Mouse (Mus musculus): ENCODE measurements around the gene Dnm3. TPM values are rescaled to one million over a fixed set of nuclear protein-coding genes. Genes with fewer than 3 reads are reported as not detected.

The Dnm3 gene
- polyA plus RNA-seq, 1 experiment from 2014 or later, result 3.3 TPM

GRCm38 (mm10) chr1:162238646-162239045, 239.2 kb downstream of the Dnm3 start:
- no peak overlapping the region for H3K9ac ChIP-seq (ENCODE audit: low read depth, low read length)
- no peaks in the 10 kb centered on the region for H3K4me1 ChIP-seq (replicated peaks; ENCODE audit: control insufficient read depth, insufficient read depth, low read length)
- H3K9me3 ChIP-seq (ENCODE audit: control insufficient read depth, low read length), result no peaks in the 10 kb centered on the region
- no peak for ATAC-seq (replicated peaks; ENCODE audit: low FRiP score)
- no peak for DNase-seq (ENCODE audit: low spot score)
- H3K4me2 ChIP-seq, result no peak overlapping the region
- H3K27ac ChIP-seq (ENCODE audit: low read depth, low read length), result no peak overlapping the region
- H3K36me3 ChIP-seq (ENCODE audit: control insufficient read depth, insufficient read depth, low read length), result no peaks in the 10 kb centered on the region
- no peaks in the 10 kb centered on the region for H3K27me3 ChIP-seq (replicated peaks; ENCODE audit: control insufficient read depth, insufficient read depth, low read length)
- H3K4me3 ChIP-seq (ENCODE audit: low read depth, low read length), result no peak overlapping the region
- WGBS, result 48% methylated on average over 3 of the region's 3 CpGs

GRCm38 (mm10) chr1:162236624-162237159, 241.1 kb downstream of the Dnm3 start:
- Histone ChIP-seq H3K4me3 (ENCODE audit: low read depth, low read length) (no peak overlapping the region), H3K4me2 (no peak overlapping the region), H3K27ac (ENCODE audit: low read depth, low read length) (no peak overlapping the region), H3K9me3 (ENCODE audit: control insufficient read depth, low read length) (no peaks in the 10 kb centered on the region), H3K4me1 (replicated peaks; ENCODE audit: control insufficient read depth, insufficient read depth, low read length) (no peaks in the 10 kb centered on the region), H3K36me3 (ENCODE audit: control insufficient read depth, insufficient read depth, low read length) (no peaks in the 10 kb centered on the region), H3K27me3 (replicated peaks; ENCODE audit: control insufficient read depth, insufficient read depth, low read length) (no peaks in the 10 kb centered on the region), H3K9ac (ENCODE audit: low read depth, low read length) (no peak overlapping the region)
- ATAC-seq (replicated peaks; ENCODE audit: low FRiP score) (no peak), DNase-seq (ENCODE audit: low spot score) (no peak)
- WGBS, result 82% methylated on average over 7 of the region's 7 CpGs

GRCm38 (mm10) chr1:162225621-162226147, 252.2 kb downstream of the Dnm3 start:
- Histone ChIP-seq H3K36me3 (ENCODE audit: control insufficient read depth, insufficient read depth, low read length) (no peaks in the 10 kb centered on the region), H3K27me3 (replicated peaks; ENCODE audit: control insufficient read depth, insufficient read depth, low read length) (no peaks in the 10 kb centered on the region), H3K9me3 (ENCODE audit: control insufficient read depth, low read length) (no peaks in the 10 kb centered on the region), H3K9ac (ENCODE audit: low read depth, low read length) (no peak overlapping the region), H3K4me3 (ENCODE audit: low read depth, low read length) (no peak overlapping the region), H3K27ac (ENCODE audit: low read depth, low read length) (0 out of 2 replicates have a peak overlapping the region, but pooled peaks have one; percentile 21), H3K4me1 (replicated peaks; ENCODE audit: control insufficient read depth, insufficient read depth, low read length) (0 out of 2 replicates have a peak, but pooled peaks cover 2% of the 10 kb centered on the region), H3K4me2 (no peak overlapping the region)
- DNase-seq (ENCODE audit: low spot score) (no peak), ATAC-seq (replicated peaks; ENCODE audit: low FRiP score) (no peak)
- 65% methylated on average over 7 of the region's 7 CpGs for WGBS

DNA sequence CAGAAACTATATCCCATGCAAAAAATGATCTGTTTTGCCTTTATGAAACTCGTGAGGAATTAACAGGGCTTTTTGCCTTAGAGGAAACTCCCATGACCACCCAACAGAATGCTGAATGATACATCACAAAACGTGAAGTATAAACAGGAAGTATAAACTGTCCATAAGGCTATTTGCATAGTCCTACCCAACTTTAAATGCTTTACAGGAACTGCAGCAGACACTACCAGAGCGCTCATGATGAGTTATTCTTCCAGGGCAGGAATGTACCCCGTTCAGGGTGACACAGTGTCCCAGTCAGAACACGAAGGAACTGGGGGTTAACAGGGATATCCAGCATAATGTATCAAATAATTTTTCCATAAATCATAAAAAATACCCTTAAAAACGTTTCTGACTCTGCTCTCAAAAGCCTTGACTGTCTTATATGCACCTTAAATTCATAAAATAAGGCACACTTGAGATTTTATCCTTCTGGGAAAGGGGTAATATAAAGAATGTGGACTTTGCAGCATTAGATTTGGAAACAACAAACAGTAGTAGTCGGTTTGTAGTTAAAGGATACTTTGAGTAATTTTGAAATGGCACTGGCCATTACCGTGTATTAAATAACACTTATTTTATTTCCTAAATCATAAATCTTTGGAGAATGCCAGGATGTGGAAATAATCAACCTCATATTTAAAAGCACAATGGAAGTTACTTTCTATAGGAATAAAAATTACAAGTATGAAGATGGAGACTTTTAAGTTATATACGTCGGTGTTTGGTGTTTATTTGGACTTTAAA, 252.8 kb downstream of the Dnm3 start:
- Histone ChIP-seq H3K4me2 (no peak overlapping the region), H3K36me3 (ENCODE audit: control insufficient read depth, insufficient read depth, low read length) (no peaks in the 10 kb centered on the region), H3K4me3 (ENCODE audit: low read depth, low read length) (no peak overlapping the region), H3K9me3 (ENCODE audit: control insufficient read depth, low read length) (no peaks in the 10 kb centered on the region), H3K9ac (ENCODE audit: low read depth, low read length) (no peak overlapping the region), H3K4me1 (replicated peaks; ENCODE audit: control insufficient read depth, insufficient read depth, low read length) (0 out of 2 replicates have a peak, but pooled peaks cover 2% of the 10 kb centered on the region), H3K27me3 (replicated peaks; ENCODE audit: control insufficient read depth, insufficient read depth, low read length) (no peaks in the 10 kb centered on the region), H3K27ac (ENCODE audit: low read depth, low read length) (no peak overlapping the region)
- ATAC-seq (replicated peaks; ENCODE audit: low FRiP score), result no peak
- 63% methylated on average over 10 of the region's 10 CpGs for WGBS
- no peak for DNase-seq (ENCODE audit: low spot score)

DNA sequence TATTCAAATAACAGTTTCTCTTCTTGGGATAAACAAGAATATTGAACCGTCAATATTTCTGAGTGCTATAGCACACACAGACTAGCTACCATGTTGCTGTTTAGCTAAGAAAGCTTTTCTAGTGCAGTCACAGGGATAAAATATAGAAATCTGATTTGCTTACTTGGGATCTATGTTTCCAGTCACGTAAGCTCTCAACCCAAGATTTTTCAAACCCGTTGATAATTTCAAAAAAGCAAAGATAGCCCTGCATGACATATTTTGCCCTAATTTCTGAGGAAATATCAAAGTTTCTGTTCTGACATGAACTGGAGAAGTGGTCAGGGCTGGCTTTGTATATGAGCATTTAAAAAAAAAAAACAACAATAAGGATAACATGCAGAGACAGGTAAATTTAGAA, 253.8 kb downstream of the Dnm3 start:
- Histone ChIP-seq H3K4me1 (replicated peaks; ENCODE audit: control insufficient read depth, insufficient read depth, low read length) (0 out of 2 replicates have a peak, but pooled peaks cover 2% of the 10 kb centered on the region), H3K27me3 (replicated peaks; ENCODE audit: control insufficient read depth, insufficient read depth, low read length) (no peaks in the 10 kb centered on the region), H3K9ac (ENCODE audit: low read depth, low read length) (no peak overlapping the region), H3K4me3 (ENCODE audit: low read depth, low read length) (no peak overlapping the region), H3K27ac (ENCODE audit: low read depth, low read length) (no peak overlapping the region), H3K36me3 (ENCODE audit: control insufficient read depth, insufficient read depth, low read length) (no peaks in the 10 kb centered on the region), H3K4me2 (no peak overlapping the region), H3K9me3 (ENCODE audit: control insufficient read depth, low read length) (no peaks in the 10 kb centered on the region)
- DNase-seq (ENCODE audit: low spot score) (no peak), ATAC-seq (replicated peaks; ENCODE audit: low FRiP score) (no peak)
- WGBS, result 82% methylated on average over 3 of the region's 3 CpGs

DNA sequence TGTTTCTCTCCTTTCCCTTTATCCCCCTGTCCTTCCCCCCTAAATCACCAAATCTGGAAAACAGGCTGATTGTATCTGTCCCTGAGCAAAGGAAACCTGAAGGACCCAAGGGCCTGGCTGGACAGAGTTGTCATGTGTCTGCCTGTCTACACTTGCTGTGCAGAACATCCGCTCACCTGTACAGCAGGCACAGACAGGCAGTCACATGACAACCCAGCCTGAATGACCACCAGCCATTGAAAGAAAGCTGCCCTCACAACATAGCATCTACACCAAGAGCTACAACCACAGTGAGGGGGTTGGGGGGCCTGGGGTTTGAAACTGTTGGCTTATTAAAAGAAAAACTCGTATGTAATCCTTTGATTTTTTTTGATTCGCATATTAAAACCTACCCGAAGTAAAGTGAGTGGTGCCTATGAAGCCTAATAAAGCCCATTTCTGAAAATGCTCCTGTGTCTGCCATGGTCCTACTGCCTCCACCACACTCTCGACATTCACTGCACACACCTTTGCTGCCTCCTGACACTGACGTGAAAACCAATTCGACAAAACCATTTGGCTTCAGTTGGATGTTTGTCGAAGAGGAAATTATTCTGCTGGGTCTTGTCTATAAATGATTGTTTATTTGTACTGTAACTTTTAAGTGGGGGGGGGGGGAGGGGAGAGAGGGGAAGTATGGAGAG, 254.4 kb downstream of the Dnm3 start:
- Histone ChIP-seq H3K4me2 (no peak overlapping the region), H3K4me1 (replicated peaks; ENCODE audit: control insufficient read depth, insufficient read depth, low read length) (0 out of 2 replicates have a peak, but pooled peaks cover 2% of the 10 kb centered on the region), H3K27me3 (replicated peaks; ENCODE audit: control insufficient read depth, insufficient read depth, low read length) (no peaks in the 10 kb centered on the region), H3K9ac (ENCODE audit: low read depth, low read length) (no peak overlapping the region), H3K27ac (ENCODE audit: low read depth, low read length) (no peak overlapping the region), H3K36me3 (ENCODE audit: control insufficient read depth, insufficient read depth, low read length) (no peaks in the 10 kb centered on the region), H3K9me3 (ENCODE audit: control insufficient read depth, low read length) (no peaks in the 10 kb centered on the region), H3K4me3 (ENCODE audit: low read depth, low read length) (no peak overlapping the region)
- ATAC-seq (replicated peaks; ENCODE audit: low FRiP score) (no peak), DNase-seq (ENCODE audit: low spot score) (no peak)
- 81% methylated on average over 8 of the region's 8 CpGs for WGBS

GRCm38 (mm10) chr1:162222353-162222752, 255.5 kb downstream of the Dnm3 start:
- Histone ChIP-seq H3K9me3 (ENCODE audit: control insufficient read depth, low read length) (no peaks in the 10 kb centered on the region), H3K4me1 (replicated peaks; ENCODE audit: control insufficient read depth, insufficient read depth, low read length) (0 out of 2 replicates have a peak, but pooled peaks cover 2% of the 10 kb centered on the region), H3K4me2 (0 out of 2 replicates have a peak overlapping the region, but pooled peaks have one; percentile 22), H3K27ac (ENCODE audit: low read depth, low read length) (no peak overlapping the region), H3K27me3 (replicated peaks; ENCODE audit: control insufficient read depth, insufficient read depth, low read length) (no peaks in the 10 kb centered on the region), H3K4me3 (ENCODE audit: low read depth, low read length) (no peak overlapping the region), H3K36me3 (ENCODE audit: control insufficient read depth, insufficient read depth, low read length) (no peaks in the 10 kb centered on the region), H3K9ac (ENCODE audit: low read depth, low read length) (no peak overlapping the region)
- ATAC-seq (replicated peaks; ENCODE audit: low FRiP score) (no peak), DNase-seq (ENCODE audit: low spot score) (no peak)

DNA sequence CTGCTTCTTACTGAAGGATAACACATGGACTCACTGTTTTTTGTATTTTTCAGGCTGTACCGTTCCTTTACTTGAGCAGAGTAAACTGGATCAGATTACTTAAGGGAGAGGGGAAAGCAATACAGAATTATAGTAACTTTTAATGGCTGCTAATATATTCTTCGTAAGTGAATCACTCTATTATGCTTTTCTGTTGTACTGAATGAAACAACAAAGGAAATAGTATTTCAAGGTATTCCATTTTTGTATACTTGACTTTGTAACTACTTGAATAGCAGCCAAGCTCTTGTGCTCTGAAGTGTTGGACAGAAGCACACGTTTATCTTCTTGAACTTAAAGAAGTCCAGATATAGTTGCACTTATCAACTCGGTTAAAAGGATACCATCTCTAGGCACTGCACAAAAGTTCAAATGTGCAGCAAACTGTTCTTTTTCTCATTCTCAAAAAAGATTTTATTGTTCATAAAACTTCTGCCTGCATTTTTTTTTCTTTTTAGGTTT, 256.0 kb downstream of the Dnm3 start:
- Histone ChIP-seq H3K4me1 (replicated peaks; ENCODE audit: control insufficient read depth, insufficient read depth, low read length) (0 out of 2 replicates have a peak, but pooled peaks cover 2% of the 10 kb centered on the region), H3K9ac (ENCODE audit: low read depth, low read length) (no peak overlapping the region), H3K4me3 (ENCODE audit: low read depth, low read length) (no peak overlapping the region), H3K4me2 (peak overlapping the region; percentile 29), H3K36me3 (ENCODE audit: control insufficient read depth, insufficient read depth, low read length) (no peaks in the 10 kb centered on the region), H3K27ac (ENCODE audit: low read depth, low read length) (no peak overlapping the region), H3K27me3 (replicated peaks; ENCODE audit: control insufficient read depth, insufficient read depth, low read length) (no peaks in the 10 kb centered on the region), H3K9me3 (ENCODE audit: control insufficient read depth, low read length) (no peaks in the 10 kb centered on the region)
- ATAC-seq (replicated peaks; ENCODE audit: low FRiP score) (no peak), DNase-seq (ENCODE audit: low spot score) (no peak)
- 57% methylated on average over 4 of the region's 4 CpGs for WGBS

All from liver, embryonic 11.5 days (tissue).